Mouse (Mus musculus): ENCODE measurements around the gene Gys1. TPM values are rescaled to one million over a fixed set of nuclear protein-coding genes. Genes with fewer than 3 reads are reported as not detected.

Gys1 gene
- total RNA-seq (2012; rRNA removed) (13.2 and 27.2 TPM in 2 replicates), total RNA-seq (2014; rRNA removed) (11.9 and 14.0 TPM in 2 replicates), polyA plus RNA-seq (2012; ENCODE audit: insufficient read length, low read depth) (20.9 and 23.9 TPM in 2 replicates)

- Histone ChIP-seq H3K27ac (ENCODE audit: insufficient read depth, low read depth) (peak within 1 kb of the TSS; percentile 58), H3K36me3 (replicated peaks in 1 of 2; ENCODE audit: control insufficient read depth in 1 of 2, insufficient read depth in 1 of 2, low read length in 1 of 2) (peaks cover 28 to 55% of the 10 kb centered on the region in 2 experiments), H3K9ac (ENCODE audit: insufficient read depth, low read depth) (peak within 1 kb of the TSS; percentile 97), H3K4me1 (ENCODE audit: control insufficient read depth in 1 of 2, insufficient read depth in 2 of 2) (peaks cover 10 to 62% of the 10 kb centered on the region in 2 experiments; a peak in 3 of 4 replicates), H3K79me2 (replicated peaks; ENCODE audit: control insufficient read depth, extremely low read depth, insufficient read depth, poor library complexity, severe bottlenecking) (peaks cover 32% of the 10 kb centered on the region), H3K4me3 (replicated peaks in 1 of 3; ENCODE audit: low read depth in 2 of 3, low read length in 2 of 3, poor library complexity in 1 of 3) (peak within 1 kb of the TSS; percentile 87 to 100 (median 95)), H3K27me3 (replicated peaks) (no peaks in the 10 kb centered on the region), H3K9me3 (replicated peaks; ENCODE audit: low read length) (no peaks in the 10 kb centered on the region), H3K4me2 (ENCODE audit: insufficient read depth, low read depth, poor library complexity, severe bottlenecking) (peak within 1 kb of the TSS; percentile 80)
- dilution Hi-C loops (cut with MboI; ENCODE audit: extremely low pct_ligation_motif_present, extremely low pct_unique_long_range_greater_than_20kb, low sequenced_read_pairs): no loop called here
- DNase-seq (ENCODE audit: extremely low read depth): peak; percentile 100
- in situ Hi-C loops (cut with MboI; ENCODE audit: low pct_ligation_motif_present, low pct_unique_long_range_greater_than_20kb, low sequenced_read_pairs): no loop called here
- no peak; the same call in 1 of the 2 replicates for TF ChIP-seq E2F4 (IDR thresholded peaks at IDR 0.05; ENCODE audit: insufficient replicate concordance, low read depth, low read length)
- peak; percentile 92 for TF ChIP-seq HCFC1 (IDR thresholded peaks at IDR 0.05; ENCODE audit: low read depth, low read length)
- peak; percentile 86 for TF ChIP-seq KAT2A (IDR thresholded peaks at IDR 0.05; ENCODE audit: insufficient replicate concordance, low read length)
- TF ChIP-seq ZNF384 (IDR thresholded peaks at IDR 0.05; ENCODE audit: low read depth, low read length): 0 out of 2 replicates have a peak, but pooled peaks have one; percentile 15
- TF ChIP-seq CTCF (conservative IDR thresholded peaks at IDR 0.05 in 1 of 2, IDR thresholded peaks at IDR 0.05 in 1 of 2; ENCODE audit: low read depth in 2 of 2, low read length in 2 of 2): peak; percentile 25 to 92
- peak; percentile 58; the same call in 1 of the 2 replicates for TF ChIP-seq GABPA (IDR thresholded peaks at IDR 0.05; ENCODE audit: insufficient replicate concordance, low read depth, low read length)
- peak; percentile 5; the same call in 1 of the 2 replicates for TF ChIP-seq BHLHE40 (IDR thresholded peaks at IDR 0.05; ENCODE audit: low read depth, low read length)
- TF ChIP-seq ZC3H11A (IDR thresholded peaks at IDR 0.05; ENCODE audit: low read depth, low read length): no peak
- peak; percentile 94 for TF ChIP-seq MXI1 (IDR thresholded peaks at IDR 0.05; ENCODE audit: low read depth, low read length)
- no peak for TF ChIP-seq PAX5 (IDR thresholded peaks at IDR 0.05; ENCODE audit: low read length)
- TF ChIP-seq MYC (IDR thresholded peaks at IDR 0.05; ENCODE audit: low read depth, low read length): peak; percentile 95
- no peak for TF ChIP-seq EP300 (IDR thresholded peaks at IDR 0.05; ENCODE audit: low read length)
- 0 out of 2 replicates have a peak, but pooled peaks have one; percentile 17 for TF ChIP-seq JUND (conservative IDR thresholded peaks at IDR 0.05; ENCODE audit: low read depth, low read length)
- peak; percentile 82 for TF ChIP-seq TCF12 (IDR thresholded peaks at IDR 0.05; ENCODE audit: low read depth, low read length)
- TF ChIP-seq CHD1 (IDR thresholded peaks at IDR 0.05; ENCODE audit: low read depth, low read length): no peak
- TF ChIP-seq ZKSCAN1 (IDR thresholded peaks at IDR 0.05; ENCODE audit: borderline replicate concordance, low read depth, low read length): no peak
- no peak for TF ChIP-seq RCOR1 (conservative IDR thresholded peaks at IDR 0.05; ENCODE audit: low read depth, low read length)
- TF ChIP-seq ETS1 (conservative IDR thresholded peaks at IDR 0.05; ENCODE audit: low read depth, low read length): 0 out of 2 replicates have a peak, but pooled peaks have one; percentile 17
- peak; percentile 71 for TF ChIP-seq ELF1 (IDR thresholded peaks at IDR 0.05; ENCODE audit: low read depth, low read length)
- peak; percentile 64 for TF ChIP-seq MAZ (IDR thresholded peaks at IDR 0.05; ENCODE audit: low read depth, low read length)
- peak; percentile 93 for TF ChIP-seq CHD2 (IDR thresholded peaks at IDR 0.05; ENCODE audit: low read length)
- peak; percentile 98 for TF ChIP-seq SIN3A (IDR thresholded peaks at IDR 0.05; ENCODE audit: low read length)
- TF ChIP-seq NRF1 (IDR thresholded peaks at IDR 0.05; ENCODE audit: low read depth, low read length): peak; percentile 55; the same call in 1 of the 2 replicates
- peak; percentile 90 for TF ChIP-seq TBP (conservative IDR thresholded peaks at IDR 0.05; ENCODE audit: low read depth, low read length)
- peak; percentile 51; the same call in 1 of the 2 replicates for TF ChIP-seq UBTF (IDR thresholded peaks at IDR 0.05; ENCODE audit: low read depth, low read length)
- peak; percentile 43 for TF ChIP-seq MEF2A (IDR thresholded peaks at IDR 0.05; ENCODE audit: borderline replicate concordance, low read depth, low read length)
- TF ChIP-seq MAFK (IDR thresholded peaks at IDR 0.05; ENCODE audit: insufficient replicate concordance, low read length): 0 out of 2 replicates have a peak, but pooled peaks have one; percentile 11
- TF ChIP-seq USF2 (conservative IDR thresholded peaks at IDR 0.05; ENCODE audit: low read depth, low read length): no peak
- TF ChIP-seq RAD21 (IDR thresholded peaks at IDR 0.05; ENCODE audit: low read depth, low read length): peak; percentile 29
- peak; percentile 88 for TF ChIP-seq MAX (IDR thresholded peaks at IDR 0.05; ENCODE audit: low read length)
- no peak for TF ChIP-seq JUN (IDR thresholded peaks at IDR 0.05; ENCODE audit: insufficient read depth, low read depth, low read length)
- peak; percentile 58 for TF ChIP-seq IRF4 (IDR thresholded peaks at IDR 0.05; ENCODE audit: low read depth, low read length)
- 0 out of 2 replicates have a peak, but pooled peaks have one; percentile 48 for TF ChIP-seq POLR2AphosphoS2 (IDR thresholded peaks at IDR 0.05; ENCODE audit: low read depth, low read length)
- peak; percentile 67 for TF ChIP-seq SMC3 (IDR thresholded peaks at IDR 0.05; ENCODE audit: low read depth, low read length)
- TF ChIP-seq POLR2A (IDR thresholded peaks at IDR 0.05; ENCODE audit: low read depth, low read length): peak; percentile 87
- no peak for TF ChIP-seq USF1 (IDR thresholded peaks at IDR 0.05; ENCODE audit: low read depth, low read length)
- TF ChIP-seq NELFE (IDR thresholded peaks at IDR 0.05; ENCODE audit: low read depth, low read length): peak; percentile 93
Measured at GRCm38 (mm10) chr7:45434203-45435015, at the start of gene Gys1. Gene Gys1 (plus strand): TSS chr7:45434844.

Measured in CH12.LX (cell line).